Mouse (Mus musculus) forebrain, embryonic 14.5 days (tissue): Measurements from ENCODE around the gene Desi1. TPM values are rescaled to one million over a fixed set of nuclear protein-coding genes. Genes with fewer than 3 reads are reported as not detected.

Source experiments
- ATAC-seq: fragments of 200-750 bp; cut with Nextera tagmentation; 2 replicates; pipeline ENCODE4 v1.8.0; 2017; ENCODE audit warnings: mild to moderate bottlenecking, moderate library complexity
- DNase-seq: peaks from one replicate; pipeline ENCODE4 v3.0.0-alpha.2; 2015; ENCODE audit warnings: low spot score
- H3K27ac ChIP-seq: fragments of 300-500 bp; sonication (generic); 2 replicates; pipeline ENCODE4 v1.5.1; 2014; ENCODE audit warnings: low read depth, mild to moderate bottlenecking, control low read depth, low read length, moderate library complexity
- H3K27me3 ChIP-seq: fragments of 300-500 bp; sonication (generic); replicated peaks from 2 replicates; pipeline ENCODE4 v1.6.1; 2014; ENCODE audit warnings: low read length, control low read depth, mixed read lengths; ENCODE audit not compliant: control insufficient read depth, insufficient read depth
- H3K36me3 ChIP-seq: fragments of 300-500 bp; sonication (generic); 2 replicates; pipeline ENCODE4 v1.6.1; 2014; ENCODE audit warnings: low read length, control low read depth; ENCODE audit not compliant: control insufficient read depth, insufficient read depth
- H3K4me1 ChIP-seq: fragments of 300-500 bp; sonication (generic); 2 replicates; pipeline ENCODE4 v1.6.1; 2014; ENCODE audit warnings: antibody characterized with exemption, low read length, control low read depth; ENCODE audit not compliant: control insufficient read depth, insufficient read depth
- H3K4me2 ChIP-seq: fragments of 300-500 bp; sonication (generic); 2 replicates; pipeline ENCODE4 v1.6.1; 2014; ENCODE audit warnings: mild to moderate bottlenecking, control low read depth, low read length
- H3K4me3 ChIP-seq: fragments of 300-500 bp; sonication (generic); 2 replicates; pipeline ENCODE4 v1.5.1; 2014; ENCODE audit warnings: low read depth, low read length, control low read depth
- H3K9ac ChIP-seq: fragments of 300-500 bp; sonication (generic); 2 replicates; pipeline ENCODE4 v1.6.1; 2014; ENCODE audit warnings: mild to moderate bottlenecking, low read length, control low read depth, moderate library complexity
- H3K9me3 ChIP-seq: fragments of 300-500 bp; sonication (generic); replicated peaks from 2 replicates; pipeline ENCODE4 v1.6.1; 2016; ENCODE audit warnings: low read length, control low read depth, mixed read lengths; ENCODE audit not compliant: control insufficient read depth
- WGBS: fragments of 180-500 bp; shearing (Covaris S2); extraction: QIAGEN DNeasy Blood & Tissue Kit; methylation state at CpG from one replicate; pipeline ENCODE4 v1.1.7; 2014; 5-methylcytosine and 5-hydroxymethylcytosine counted together
- polyA plus RNA-seq: library from polyadenylated mRNA; unstranded; fragments of >200 nt; fragmentation: Nextera tagmentation; extraction: Ambion mirVana; gene quantifications from 2 replicates; pipeline ENCODE4 v1.2.1, GENCODE M21; 2014

Desi1 gene
- polyA plus RNA-seq, 1 experiment from 2014 or later: 33.4 TPM

GRCm38 (mm10) chr15:81964980-81965545 lies 68.6 kb downstream of the Desi1 start:
- WGBS: 65% methylated on average over 4 of the region's 4 CpGs
- Histone ChIP-seq H3K4me3 (no peak overlapping the region), H3K27me3 (no peaks in the 10 kb centered on the region), H3K9ac (no peak overlapping the region), H3K4me2 (no peak overlapping the region), H3K27ac (no peak overlapping the region), H3K9me3 (no peaks in the 10 kb centered on the region), H3K4me1 (no peaks in the 10 kb centered on the region), H3K36me3 (no peaks in the 10 kb centered on the region)
- ATAC-seq (no peak), DNase-seq (no peak)

DNA sequence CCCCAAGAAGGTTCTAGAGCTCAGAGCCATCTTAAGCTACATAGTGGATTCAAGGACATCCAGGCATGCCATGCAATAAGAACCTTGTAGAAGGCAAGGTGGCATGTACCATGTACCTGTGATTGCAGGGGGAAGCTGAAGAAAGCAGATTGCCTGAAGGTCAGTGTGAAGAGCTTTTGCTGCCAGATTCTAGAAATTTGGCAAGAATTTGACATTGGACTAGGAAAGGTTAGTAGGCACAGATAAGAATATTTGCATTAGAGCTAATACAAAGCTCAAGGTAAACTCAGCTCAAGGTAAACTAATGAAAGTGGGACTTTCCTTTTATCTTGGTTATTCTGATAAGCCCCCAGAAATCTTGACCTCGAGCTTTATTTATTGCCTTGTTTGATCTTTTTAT lies 69.4 kb downstream of the Desi1 start:
- no peak overlapping the region for H3K4me2 ChIP-seq
- 62% methylated on average over 1 of the region's 1 CpGs for WGBS
- H3K27me3 ChIP-seq: no peaks in the 10 kb centered on the region
- DNase-seq (no peak), ATAC-seq (no peak)
- no peaks in the 10 kb centered on the region for H3K9me3 ChIP-seq
- no peaks in the 10 kb centered on the region for H3K36me3 ChIP-seq
- H3K4me3 ChIP-seq: no peak overlapping the region
- no peak overlapping the region for H3K27ac ChIP-seq
- no peak overlapping the region for H3K9ac ChIP-seq
- no peaks in the 10 kb centered on the region for H3K4me1 ChIP-seq

GRCm38 (mm10) chr15:81961078-81961451 lies 72.6 kb downstream of the Desi1 start:
- H3K4me2 ChIP-seq: peak overlapping the region; percentile 97
- ATAC-seq (no peak; the same call in 1 of the 2 replicates), DNase-seq (no peak)
- WGBS: 2% methylated on average over 7 of the region's 8 CpGs
- no peak overlapping the region for H3K27ac ChIP-seq
- no peaks in the 10 kb centered on the region for H3K27me3 ChIP-seq
- no peaks in the 10 kb centered on the region for H3K4me1 ChIP-seq
- H3K4me3 ChIP-seq: peak overlapping the region; percentile 66
- no peaks in the 10 kb centered on the region for H3K9me3 ChIP-seq
- peak overlapping the region; percentile 18; the same call in 1 of the 2 replicates for H3K9ac ChIP-seq
- no peaks in the 10 kb centered on the region for H3K36me3 ChIP-seq

GRCm38 (mm10) chr15:81960171-81961077 lies 73.2 kb downstream of the Desi1 start, which contains the start of gene Pmm1:
Pmm1 (minus strand) TSS chr15:81960930.
- WGBS: under 1% methylated on average over 77 of the region's 77 CpGs
- Histone ChIP-seq H3K9ac (peak within 1 kb of the TSS; percentile 74), H3K27ac (peak within 1 kb of the TSS; percentile 85), H3K4me2 (peak within 1 kb of the TSS; percentile 97), H3K4me1 (no peaks in the 10 kb centered on the region), H3K27me3 (no peaks in the 10 kb centered on the region), H3K9me3 (no peaks in the 10 kb centered on the region), H3K4me3 (peak within 1 kb of the TSS; percentile 66), H3K36me3 (peaks cover 2% of the 10 kb centered on the region)
- DNase-seq: peak; percentile 99
- peak; percentile 98 for ATAC-seq

DNA sequence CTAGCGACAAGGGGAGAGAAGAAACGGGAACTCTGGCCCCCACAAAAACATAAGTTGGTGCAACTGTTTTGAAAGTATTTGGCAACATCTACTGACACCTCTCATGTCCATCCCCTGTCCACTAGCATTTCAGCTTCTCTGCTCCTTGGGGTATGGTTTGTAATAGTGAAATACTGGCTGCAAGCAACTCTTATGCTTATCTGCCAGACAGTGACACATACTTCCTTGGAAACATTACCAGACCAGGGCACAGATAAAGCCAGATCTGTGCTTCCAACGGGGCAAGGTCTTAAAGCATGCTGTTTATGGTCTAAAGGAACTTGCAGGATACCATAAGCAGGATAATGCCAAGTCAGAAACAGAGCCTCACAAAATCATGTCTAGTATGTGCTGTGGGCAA lies 74.8 kb downstream of the Desi1 start:
- ATAC-seq: no peak
- Histone ChIP-seq H3K27me3 (no peaks in the 10 kb centered on the region), H3K9ac (no peak overlapping the region), H3K4me1 (no peaks in the 10 kb centered on the region), H3K9me3 (no peaks in the 10 kb centered on the region), H3K4me2 (no peak overlapping the region), H3K36me3 (peaks cover 17% of the 10 kb centered on the region), H3K27ac (no peak overlapping the region), H3K4me3 (no peak overlapping the region)
- DNase-seq: no peak
- WGBS: 98% methylated on average over 3 of the region's 3 CpGs

GRCm38 (mm10) chr15:81957598-81957997 lies 76.1 kb downstream of the Desi1 start:
- ATAC-seq (no peak), DNase-seq (no peak)
- no peak overlapping the region for H3K9ac ChIP-seq
- no peak overlapping the region for H3K27ac ChIP-seq
- H3K27me3 ChIP-seq: no peaks in the 10 kb centered on the region
- no peak overlapping the region for H3K4me3 ChIP-seq
- no peaks in the 10 kb centered on the region for H3K9me3 ChIP-seq
- peaks cover 17% of the 10 kb centered on the region for H3K36me3 ChIP-seq
- H3K4me2 ChIP-seq: no peak overlapping the region
- WGBS: 87% methylated on average over 11 of the region's 11 CpGs
- H3K4me1 ChIP-seq: no peaks in the 10 kb centered on the region

DNA sequence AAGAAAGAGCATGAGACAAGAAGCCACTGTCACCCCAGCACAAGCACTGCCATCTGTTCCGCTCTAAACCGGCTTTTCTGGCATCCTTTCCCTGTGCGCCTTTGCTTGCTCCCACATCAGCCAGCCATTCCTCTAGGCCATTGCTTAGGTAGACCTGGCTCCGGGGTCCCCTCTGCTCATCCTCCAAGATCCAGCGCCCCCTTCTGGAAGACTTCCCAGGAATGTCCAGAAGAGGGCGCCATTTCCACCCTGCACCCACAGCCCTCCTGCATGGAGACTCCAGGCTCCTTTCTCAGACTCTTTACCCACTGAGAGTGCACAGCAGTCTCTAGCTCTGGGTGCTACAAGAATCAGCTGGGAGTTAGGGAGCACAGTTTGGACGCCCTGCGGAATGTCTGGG lies 77.2 kb downstream of the Desi1 start:
- H3K27ac ChIP-seq: no peak overlapping the region
- H3K4me2 ChIP-seq: no peak overlapping the region
- peak; percentile 51 for DNase-seq
- H3K36me3 ChIP-seq: peaks cover 28% of the 10 kb centered on the region
- H3K27me3 ChIP-seq: no peaks in the 10 kb centered on the region
- no peaks in the 10 kb centered on the region for H3K9me3 ChIP-seq
- no peak for ATAC-seq
- no peak overlapping the region for H3K4me3 ChIP-seq
- 53% methylated on average over 8 of the region's 8 CpGs for WGBS
- H3K9ac ChIP-seq: no peak overlapping the region
- H3K4me1 ChIP-seq: no peaks in the 10 kb centered on the region

DNA sequence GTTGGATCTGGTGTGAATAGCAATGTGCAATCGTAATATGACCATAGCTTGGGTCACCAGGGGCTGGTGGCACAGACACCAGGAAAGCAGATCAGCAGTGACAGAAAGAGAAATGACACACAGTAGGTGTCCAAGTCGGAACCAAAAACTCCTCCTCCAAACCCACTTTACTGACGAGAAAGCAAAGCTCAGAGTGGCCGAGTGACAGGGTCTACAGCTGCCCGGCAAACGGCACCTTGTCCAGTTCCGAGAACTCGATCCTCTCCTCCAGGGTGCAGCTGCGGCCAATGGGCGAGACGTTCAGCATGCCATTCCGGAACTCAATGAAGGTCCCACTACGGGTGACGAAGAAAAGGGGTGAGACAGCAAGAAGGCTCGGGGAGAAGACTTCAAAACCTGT lies 78.2 kb downstream of the Desi1 start:
- Histone ChIP-seq H3K36me3 (peaks cover 37% of the 10 kb centered on the region), H3K4me3 (no peak overlapping the region), H3K9ac (no peak overlapping the region; the same call in 1 of the 2 replicates), H3K27me3 (no peaks in the 10 kb centered on the region), H3K9me3 (no peaks in the 10 kb centered on the region), H3K27ac (no peak overlapping the region), H3K4me2 (no peak overlapping the region), H3K4me1 (no peaks in the 10 kb centered on the region)
- ATAC-seq: no peak
- no peak for DNase-seq
- WGBS: 94% methylated on average over 15 of the region's 15 CpGs

DNA sequence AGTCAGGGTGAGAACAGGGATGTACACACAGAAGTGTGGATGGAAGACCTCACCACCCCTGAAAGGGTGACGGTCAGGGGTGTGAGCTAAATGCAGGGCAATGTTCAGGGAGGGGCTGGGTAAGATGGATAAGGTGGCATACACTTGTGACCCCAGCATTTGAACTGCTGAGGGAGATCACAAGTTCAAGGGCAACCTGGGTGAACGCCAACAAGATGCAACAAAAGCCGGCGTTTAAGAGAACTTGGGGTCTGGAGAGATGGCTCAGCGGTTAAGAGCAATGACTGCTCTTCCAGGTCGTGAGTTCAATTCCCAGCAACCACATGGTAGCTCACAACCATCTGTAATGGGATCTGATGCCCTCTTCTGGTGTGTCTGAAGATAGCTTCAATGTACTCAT lies 78.9 kb downstream of the Desi1 start:
- Histone ChIP-seq H3K4me3 (no peak overlapping the region), H3K36me3 (peaks cover 44% of the 10 kb centered on the region), H3K4me2 (no peak overlapping the region), H3K9ac (no peak overlapping the region), H3K27me3 (no peaks in the 10 kb centered on the region), H3K9me3 (no peaks in the 10 kb centered on the region), H3K27ac (no peak overlapping the region), H3K4me1 (no peaks in the 10 kb centered on the region)
- no peak for ATAC-seq
- 90% methylated on average over 6 of the region's 6 CpGs for WGBS
- DNase-seq: no peak
